Mouse (Mus musculus) CH12.LX (cell line): ENCODE data around the gene Klhl10. TPM values are rescaled to one million over a fixed set of nuclear protein-coding genes. Genes with fewer than 3 reads are reported as not detected.

Experiments
- DNase-seq: peaks from one replicate; pipeline ENCODE4 v3.0.0-alpha.2; 2013; ENCODE audit errors: extremely low read depth
- H3K27ac ChIP-seq: 2 replicates; pipeline ENCODE4 v1.5.1; 2012; ENCODE audit warnings: low read depth, mild to moderate bottlenecking, control low read depth, moderate library complexity; ENCODE audit not compliant: insufficient read depth
- H3K27me3 ChIP-seq: replicated peaks from 2 replicates; pipeline ENCODE3; 2012; ENCODE audit warnings: inconsistent platforms
- H3K36me3 ChIP-seq, 2 experiments: replicated peaks in 1 of 2; 2 replicates each; pipeline versions ENCODE3 to v1.6.1; 2012; ENCODE audit warnings: inconsistent platforms in 1 of 2, low read length in 1 of 2, mild to moderate bottlenecking in 1 of 2, mixed read lengths in 1 of 2, moderate library complexity in 1 of 2; ENCODE audit not compliant: control insufficient read depth in 1 of 2, insufficient read depth in 1 of 2
- H3K4me1 ChIP-seq, 2 experiments: 2 replicates each; pipeline ENCODE4 v1.6.1; 2012; ENCODE audit warnings: inconsistent platforms in 1 of 2, moderate library complexity in 1 of 2; ENCODE audit not compliant: insufficient read depth in 2 of 2, control insufficient read depth in 1 of 2
- H3K4me2 ChIP-seq: 2 replicates; pipeline ENCODE4 v1.6.1; 2012; ENCODE audit warnings: low read depth, mild to moderate bottlenecking, control low read depth; ENCODE audit not compliant: poor library complexity, insufficient read depth, severe bottlenecking
- H3K4me3 ChIP-seq, 3 experiments: fragments of 150-350 bp in 1 of 3; sonication (generic) in 1 of 3; replicated peaks in 1 of 3; 2 replicates each; pipeline versions ENCODE3 to v1.5.1; 2011 to 2012; ENCODE audit warnings: low read depth in 2 of 3, low read length in 2 of 3, mild to moderate bottlenecking in 2 of 3, moderate library complexity in 2 of 3, control low read depth in 1 of 3, improper control_type of control experiment in 1 of 3, inconsistent platforms in 1 of 3, mixed read lengths in 1 of 3; ENCODE audit not compliant: poor library complexity in 1 of 3
- H3K79me2 ChIP-seq: replicated peaks from 2 replicates; pipeline ENCODE4 v1.6.1; 2012; ENCODE audit warnings: mild to moderate bottlenecking, moderate library complexity; ENCODE audit not compliant: control insufficient read depth, poor library complexity, insufficient read depth, severe bottlenecking; ENCODE audit errors: extremely low read depth
- H3K9ac ChIP-seq: 2 replicates; pipeline ENCODE4 v1.6.1; 2012; ENCODE audit warnings: low read depth, mild to moderate bottlenecking, control low read depth, moderate library complexity; ENCODE audit not compliant: insufficient read depth
- H3K9me3 ChIP-seq: replicated peaks from 2 replicates; pipeline ENCODE3; 2012; ENCODE audit warnings: low read length, inconsistent platforms, mixed read lengths
- CHD1 ChIP-seq: IDR thresholded peaks from 2 replicates; pipeline ENCODE4 v1.6.1; 2012; ENCODE audit warnings: low read depth, low read length, improper control_type of control experiment, inconsistent platforms
- CHD2 ChIP-seq: IDR thresholded peaks from 2 replicates; pipeline ENCODE4 v1.6.1; 2011; ENCODE audit warnings: low read length, improper control_type of control experiment
- CTCF ChIP-seq, 2 experiments: IDR thresholded peaks in 1 of 2; conservative IDR thresholded peaks in 1 of 2; 2 replicates each; pipeline ENCODE4 v1.5.1; 2011 to 2012; ENCODE audit warnings: low read depth in 2 of 2, low read length in 2 of 2, improper control_type of control experiment in 1 of 2, inconsistent platforms in 1 of 2, mild to moderate bottlenecking in 1 of 2, moderate library complexity in 1 of 2
- E2F4 ChIP-seq: IDR thresholded peaks from 2 replicates; pipeline ENCODE4 v1.6.1; 2011; ENCODE audit warnings: low read depth, low read length, improper control_type of control experiment; ENCODE audit not compliant: insufficient replicate concordance
- ELF1 ChIP-seq: IDR thresholded peaks from 2 replicates; pipeline ENCODE4 v1.6.1; 2014; ENCODE audit warnings: low read depth, mild to moderate bottlenecking, inconsistent platforms, low read length, improper control_type of control experiment
- EP300 ChIP-seq: IDR thresholded peaks from 2 replicates; pipeline ENCODE4 v1.6.1; 2011; ENCODE audit warnings: low read length, improper control_type of control experiment
- ETS1 ChIP-seq: conservative IDR thresholded peaks from 2 replicates; pipeline ENCODE4 v1.6.1; 2012; ENCODE audit warnings: low read depth, mild to moderate bottlenecking, inconsistent platforms, low read length, improper control_type of control experiment, moderate library complexity
- HCFC1 ChIP-seq: IDR thresholded peaks from 2 replicates; pipeline ENCODE4 v1.6.1; 2012; ENCODE audit warnings: low read depth, mild to moderate bottlenecking, inconsistent platforms, low read length, improper control_type of control experiment
- JUN ChIP-seq: IDR thresholded peaks from 2 replicates; pipeline ENCODE4 v1.6.1; 2011; ENCODE audit warnings: low read depth, mild to moderate bottlenecking, low read length, improper control_type of control experiment, moderate library complexity; ENCODE audit not compliant: insufficient read depth
- JUND ChIP-seq: conservative IDR thresholded peaks from 2 replicates; pipeline ENCODE4 v1.6.1; 2011; ENCODE audit warnings: low read depth, low read length, improper control_type of control experiment
- KAT2A ChIP-seq: IDR thresholded peaks from 2 replicates; pipeline ENCODE4 v1.6.1; 2012; ENCODE audit warnings: low read length, improper control_type of control experiment, inconsistent platforms; ENCODE audit not compliant: insufficient replicate concordance
- NELFE ChIP-seq: IDR thresholded peaks from 2 replicates; pipeline ENCODE4 v1.6.1; 2011; ENCODE audit warnings: low read depth, low read length, improper control_type of control experiment
- POLR2A ChIP-seq: IDR thresholded peaks from 2 replicates; pipeline ENCODE4 v1.6.1; 2011; ENCODE audit warnings: low read depth, mild to moderate bottlenecking, improper control_type of control experiment, low read length
- POLR2AphosphoS2 ChIP-seq: IDR thresholded peaks from 2 replicates; pipeline ENCODE4 v1.6.1; 2011; ENCODE audit warnings: low read depth, low read length, improper control_type of control experiment
- RAD21 ChIP-seq: IDR thresholded peaks from 2 replicates; pipeline ENCODE4 v1.6.1; 2011; ENCODE audit warnings: low read depth, mild to moderate bottlenecking, low read length, improper control_type of control experiment, moderate library complexity
- RCOR1 ChIP-seq: conservative IDR thresholded peaks from 2 replicates; pipeline ENCODE4 v1.6.1; 2012; ENCODE audit warnings: low read depth, mild to moderate bottlenecking, inconsistent platforms, low read length, improper control_type of control experiment
- SIN3A ChIP-seq: IDR thresholded peaks from 2 replicates; pipeline ENCODE4 v1.6.1; 2012; ENCODE audit warnings: low read length, improper control_type of control experiment, inconsistent platforms
- TBP ChIP-seq: conservative IDR thresholded peaks from 2 replicates; pipeline ENCODE4 v1.6.1; 2011; ENCODE audit warnings: low read depth, low read length, improper control_type of control experiment
- TCF12 ChIP-seq: IDR thresholded peaks from 2 replicates; pipeline ENCODE4 v1.6.1; 2014; ENCODE audit warnings: low read depth, mild to moderate bottlenecking, inconsistent platforms, low read length, improper control_type of control experiment
- USF1 ChIP-seq: IDR thresholded peaks from 2 replicates; pipeline ENCODE4 v1.6.1; 2014; ENCODE audit warnings: low read depth, mild to moderate bottlenecking, inconsistent platforms, low read length, improper control_type of control experiment
- USF2 ChIP-seq: conservative IDR thresholded peaks from 2 replicates; pipeline ENCODE4 v1.6.1; 2011; ENCODE audit warnings: low read depth, low read length, improper control_type of control experiment
- ZC3H11A ChIP-seq: IDR thresholded peaks from 2 replicates; pipeline ENCODE4 v1.6.1; 2012; ENCODE audit warnings: low read depth, mild to moderate bottlenecking, inconsistent platforms, low read length, improper control_type of control experiment
- ZKSCAN1 ChIP-seq: IDR thresholded peaks from 2 replicates; pipeline ENCODE4 v1.6.1; 2012; ENCODE audit warnings: low read depth, inconsistent platforms, low read length, improper control_type of control experiment, borderline replicate concordance
- ZNF384 ChIP-seq: IDR thresholded peaks from 2 replicates; pipeline ENCODE4 v1.6.1; 2012; ENCODE audit warnings: low read depth, low read length, improper control_type of control experiment, inconsistent platforms
- dilution Hi-C: fragments of 300-500 bp; cut with MboI; formaldehyde crosslinking; loops from 2 replicates; pipeline ENCODE4 v1.14.3; 2020; ENCODE audit warnings: low sequenced_read_pairs; ENCODE audit not compliant: extremely low pct_unique_long_range_greater_than_20kb, extremely low pct_ligation_motif_present
- in situ Hi-C: fragments of 300-500 bp; cut with MboI; formaldehyde crosslinking; loops from 3 replicates; pipeline ENCODE4 v1.14.3; 2019; ENCODE audit warnings: low sequenced_read_pairs, low pct_ligation_motif_present, low pct_unique_long_range_greater_than_20kb, mixed read lengths
- polyA plus RNA-seq: library from polyadenylated mRNA; unstranded; fragments of >175 nt; gene quantifications from 2 replicates; pipeline ENCODE4 v1.2.1, GENCODE M21; 2012; ENCODE audit warnings: low read depth; ENCODE audit not compliant: insufficient read length
- total RNA-seq, 2 experiments: library from RNA; depleted of rRNA; stranded (reverse); fragments of 300-350 nt in 1 of 2; fragments of >200 nt in 1 of 2; gene quantifications; 2 replicates each; pipeline ENCODE4 v1.2.3; 2012 to 2014

The Klhl10 gene
- total and polyA plus RNA-seq, 3 experiments: 0.30 to 1.1 (median 0.48) TPM

- Histone ChIP-seq H3K4me2 (no peak overlapping the region), H3K4me3 (no peak overlapping the region), H3K79me2 (no peaks in the 10 kb centered on the region), H3K27ac (no peak overlapping the region), H3K4me1 (peaks cover 15 to 32% of the 10 kb centered on the region in 2 experiments)
- dilution Hi-C loops: no loop called here
- no peak for TF ChIP-seq HCFC1
- TF ChIP-seq KAT2A: no peak
- TF ChIP-seq E2F4: no peak
- TF ChIP-seq, all 38 proteins: peak for 0
- Histone ChIP-seq H3K27me3 (no peaks in the 10 kb centered on the region), H3K9ac (no peak overlapping the region), H3K9me3 (no peaks in the 10 kb centered on the region), H3K36me3 (peaks cover 0 to 13% of the 10 kb centered on the region in 2 experiments)
- in situ Hi-C loops: no loop called here
- no peak for DNase-seq
Measured at GRCm38 (mm10) chr11:100442625-100443024, 908 bp downstream of the Klhl10 start.

- dilution Hi-C loops (no loop called here), in situ Hi-C loops (no loop called here)
- Histone ChIP-seq H3K9ac (no peak overlapping the region), H3K4me2 (no peak overlapping the region), H3K4me3 (no peak overlapping the region), H3K4me1 (peaks cover 0 to 6% of the 10 kb centered on the region in 2 experiments; a peak in 1 of 4 replicates), H3K27me3 (no peaks in the 10 kb centered on the region), H3K27ac (no peak overlapping the region), H3K36me3 (peaks cover 22 to 53% of the 10 kb centered on the region in 2 experiments), H3K79me2 (peaks cover 22% of the 10 kb centered on the region), H3K9me3 (no peaks in the 10 kb centered on the region)
- TF ChIP-seq ZKSCAN1: no peak
- TF ChIP-seq USF2: no peak
- no peak for TF ChIP-seq ELF1
- no peak for TF ChIP-seq TBP
- no peak for TF ChIP-seq CHD1
- no peak for TF ChIP-seq ZC3H11A
- no peak for TF ChIP-seq ETS1
- TF ChIP-seq USF1: no peak
- no peak for TF ChIP-seq POLR2AphosphoS2
- no peak for TF ChIP-seq RCOR1
- TF ChIP-seq EP300: no peak
- DNase-seq: no peak
Measured at GRCm38 (mm10) chr11:100457247-100457646, 15.5 kb downstream of the Klhl10 start.

- H3K4me2 ChIP-seq: no peak overlapping the region
- H3K9ac ChIP-seq: no peak overlapping the region
- no peaks in the 10 kb centered on the region for H3K27me3 ChIP-seq
- dilution Hi-C loops (no loop called here), in situ Hi-C loops (no loop called here)
- peaks cover 0 to 6% of the 10 kb centered on the region in 2 experiments; a peak in 1 of 4 replicates for H3K4me1 ChIP-seq
- no peak for DNase-seq
- no peak overlapping the region for H3K4me3 ChIP-seq
- H3K9me3 ChIP-seq: no peaks in the 10 kb centered on the region
- H3K27ac ChIP-seq: no peak overlapping the region
- H3K36me3 ChIP-seq: peaks cover 25 to 58% of the 10 kb centered on the region in 2 experiments
- TF ChIP-seq ELF1 (no peak), RAD21 (no peak), POLR2A (no peak), RCOR1 (no peak), ZKSCAN1 (no peak), HCFC1 (no peak), SIN3A (no peak), CHD2 (no peak), EP300 (no peak), USF2 (no peak), ZNF384 (no peak), JUN (no peak), CHD1 (no peak), NELFE (no peak), CTCF (conservative IDR thresholded peaks at IDR 0.05 in 1 of 2, IDR thresholded peaks at IDR 0.05 in 1 of 2; ENCODE audit: low read depth in 2 of 2, low read length in 2 of 2) (no peak), JUND (no peak), TCF12 (no peak)
- H3K79me2 ChIP-seq: peaks cover 22% of the 10 kb centered on the region
Measured at GRCm38 (mm10) chr11:100457711-100458110, 16.0 kb downstream of the Klhl10 start.
